Mouse (Mus musculus) liver, embryonic 13.5 days (tissue): Measurements from ENCODE around the gene Fam50a. TPM values are rescaled to one million over a fixed set of nuclear protein-coding genes. Genes with fewer than 3 reads are reported as not detected.

Experiments
- ATAC-seq: fragments of 200-750 bp; cut with Nextera tagmentation; 2 replicates; pipeline ENCODE4 v1.8.0; 2017; ENCODE audit warnings: low read depth, mild to moderate bottlenecking, moderate number of reproducible peaks, moderate library complexity
- DNase-seq: peaks from one replicate; pipeline ENCODE4 v3.0.0; 2022
- H3K27ac ChIP-seq: fragments of 300-500 bp; sonication (generic); 2 replicates; pipeline ENCODE4 v1.5.1; 2015; ENCODE audit warnings: moderate library complexity, mild to moderate bottlenecking, inconsistent platforms
- H3K27me3 ChIP-seq: fragments of 300-500 bp; sonication (generic); 2 replicates; pipeline ENCODE4 v1.6.1; 2015; ENCODE audit warnings: mild to moderate bottlenecking, inconsistent platforms
- H3K36me3 ChIP-seq: fragments of 300-500 bp; sonication (generic); 2 replicates; pipeline ENCODE4 v1.6.1; 2015; ENCODE audit warnings: mild to moderate bottlenecking, inconsistent platforms
- H3K4me1 ChIP-seq: fragments of 300-500 bp; sonication (generic); replicated peaks from 2 replicates; pipeline ENCODE4 v1.6.1; 2015; ENCODE audit warnings: inconsistent platforms
- H3K4me2 ChIP-seq: fragments of 300-500 bp; sonication (generic); 2 replicates; pipeline ENCODE4 v1.6.1; 2015; ENCODE audit warnings: inconsistent platforms, mild to moderate bottlenecking, moderate library complexity
- H3K4me3 ChIP-seq: fragments of 300-500 bp; sonication (generic); replicated peaks from 2 replicates; pipeline ENCODE4 v1.5.1; 2015; ENCODE audit warnings: mild to moderate bottlenecking, inconsistent platforms
- H3K9ac ChIP-seq: fragments of 300-500 bp; sonication (generic); 2 replicates; pipeline ENCODE4 v1.6.1; 2015; ENCODE audit warnings: mild to moderate bottlenecking, inconsistent platforms
- H3K9me3 ChIP-seq: fragments of 300-500 bp; sonication (generic); replicated peaks from 2 replicates; pipeline ENCODE4 v1.6.1; 2016; ENCODE audit warnings: inconsistent platforms
- WGBS: fragments of 180-500 bp; shearing (Covaris S2); methylation state at CpG from one replicate; pipeline ENCODE4 v1.1.7; 2015; ENCODE audit not compliant: insufficient replicate concordance; 5-methylcytosine and 5-hydroxymethylcytosine counted together
- polyA plus RNA-seq: library from polyadenylated mRNA; unstranded; fragments of >200 nt; fragmentation: Nextera tagmentation; extraction: Ambion mirVana; gene quantifications from 2 replicates; pipeline ENCODE4 v1.2.1, GENCODE M21; 2015

Fam50a gene
- polyA plus RNA-seq, 1 experiment from 2014 or later = 37.8 TPM

DNA sequence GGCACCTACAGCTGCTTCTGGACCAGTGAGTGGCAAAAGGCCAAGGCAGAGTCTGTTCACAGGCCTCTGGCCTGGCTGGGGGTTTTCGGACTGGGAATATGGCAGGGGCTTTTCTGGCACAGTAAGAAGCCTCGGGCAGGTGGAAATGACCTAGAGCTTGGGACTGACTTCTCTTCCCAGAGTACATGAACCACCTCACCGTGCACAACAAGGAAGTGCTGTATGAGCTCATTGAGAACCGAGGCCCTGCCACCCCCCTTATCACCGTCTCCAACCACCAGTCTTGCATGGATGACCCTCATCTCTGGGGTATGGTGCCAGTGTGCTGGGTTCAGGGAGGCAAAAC, 29.8 kb upstream of the Fam50a start:
- Histone ChIP-seq H3K9ac (peak overlapping the region; percentile 82), H3K4me2 (peak overlapping the region; percentile 88), H3K4me3 (peak overlapping the region; percentile 70), H3K9me3 (no peaks in the 10 kb centered on the region), H3K27me3 (no peaks in the 10 kb centered on the region), H3K4me1 (peaks cover 25% of the 10 kb centered on the region), H3K36me3 (0 out of 2 replicates have a peak, but pooled peaks cover under 1% of the 10 kb centered on the region), H3K27ac (peak overlapping the region; percentile 97)
- ATAC-seq = no peak
- no peak for DNase-seq
- WGBS = 18% methylated on average over 5 of the region's 5 CpGs

DNA sequence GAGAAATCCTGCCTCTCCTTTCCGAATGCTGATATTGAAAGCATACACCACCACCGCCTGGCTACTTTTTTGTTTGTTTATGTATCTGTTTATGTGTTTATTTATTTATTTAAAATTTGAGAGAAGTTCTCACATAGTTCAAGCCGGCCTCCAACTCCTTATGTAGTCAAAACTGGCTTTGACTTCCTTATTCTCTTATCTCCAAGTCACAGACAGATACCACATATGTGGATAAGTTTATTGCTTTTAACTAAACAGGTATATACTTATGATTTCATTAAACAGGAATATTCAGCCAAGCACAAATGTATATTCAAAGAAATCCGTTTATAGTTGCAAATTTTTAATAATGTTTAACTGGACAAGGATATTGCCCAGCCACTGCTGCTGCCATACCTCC, 19.4 kb upstream of the Fam50a start:
- Histone ChIP-seq H3K27me3 (no peaks in the 10 kb centered on the region), H3K4me1 (peaks cover 13% of the 10 kb centered on the region), H3K9ac (no peak overlapping the region), H3K9me3 (no peaks in the 10 kb centered on the region), H3K36me3 (peaks cover 4% of the 10 kb centered on the region; the same call in 1 of the 2 replicates), H3K27ac (no peak overlapping the region), H3K4me2 (no peak overlapping the region), H3K4me3 (no peak overlapping the region)
- DNase-seq = no peak
- 46% methylated on average over 4 of the region's 4 CpGs for WGBS
- no peak for ATAC-seq

DNA sequence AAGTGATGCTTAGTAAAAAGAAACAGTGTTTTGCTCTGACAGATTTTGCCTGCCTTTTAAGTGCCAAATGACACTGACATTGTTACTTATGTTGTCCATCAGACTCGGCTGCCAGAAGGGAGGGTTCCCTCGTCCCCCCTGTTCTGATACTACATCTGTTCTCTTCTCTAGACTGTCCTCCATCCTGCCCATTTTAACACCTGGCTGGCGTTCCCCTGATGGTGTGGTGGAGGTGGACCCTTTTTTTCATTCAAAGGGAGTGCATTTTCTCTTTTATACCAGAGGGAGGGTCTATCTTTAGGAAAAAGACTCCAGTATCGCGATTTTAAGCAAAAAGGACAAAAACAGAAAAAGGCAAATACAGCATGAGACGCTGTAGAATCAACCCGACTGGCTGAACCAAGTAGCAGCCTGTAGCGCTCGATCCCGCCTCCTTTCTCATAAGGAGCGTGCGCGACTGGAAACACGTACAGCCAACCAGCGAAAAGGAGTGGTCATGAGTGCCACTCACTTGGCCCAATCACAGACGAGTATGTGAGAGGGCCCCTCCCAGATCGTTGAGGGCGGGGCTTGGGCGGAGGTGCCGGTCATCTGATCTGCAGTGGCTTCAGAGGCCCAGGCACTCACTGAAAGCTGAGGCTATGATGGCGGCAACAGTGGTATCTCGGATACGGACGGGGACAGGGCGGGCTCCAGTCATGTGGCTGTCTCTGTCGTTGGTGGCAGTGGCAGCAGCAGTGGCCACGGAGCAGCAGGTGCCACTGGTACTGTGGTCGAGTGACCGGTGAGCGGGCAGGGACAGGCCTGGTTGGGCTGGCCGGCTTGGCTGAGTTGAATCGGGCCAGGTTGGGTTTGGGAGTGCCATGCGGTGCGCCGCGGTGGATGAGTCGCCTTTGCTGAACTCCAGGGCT, 16.0 kb upstream of the Fam50a start, which contains the start of gene Atp6ap1:
Gene Atp6ap1 (plus strand): TSS at position 560 of the 911 bp plus-strand sequence.
- H3K27me3 ChIP-seq = no peaks in the 10 kb centered on the region
- H3K4me1 ChIP-seq = peaks cover 22% of the 10 kb centered on the region
- no peaks in the 10 kb centered on the region for H3K9me3 ChIP-seq
- peak within 1 kb of the TSS; percentile 85 for H3K9ac ChIP-seq
- 10% methylated on average over 37 of the region's 37 CpGs for WGBS
- DNase-seq = peak; percentile 93
- H3K27ac ChIP-seq = peak within 1 kb of the TSS; percentile 85
- H3K36me3 ChIP-seq = peaks cover 24% of the 10 kb centered on the region
- peak within 1 kb of the TSS; percentile 74 for H3K4me3 ChIP-seq
- H3K4me2 ChIP-seq = peak within 1 kb of the TSS; percentile 82
- peak; percentile 96 for ATAC-seq

DNA sequence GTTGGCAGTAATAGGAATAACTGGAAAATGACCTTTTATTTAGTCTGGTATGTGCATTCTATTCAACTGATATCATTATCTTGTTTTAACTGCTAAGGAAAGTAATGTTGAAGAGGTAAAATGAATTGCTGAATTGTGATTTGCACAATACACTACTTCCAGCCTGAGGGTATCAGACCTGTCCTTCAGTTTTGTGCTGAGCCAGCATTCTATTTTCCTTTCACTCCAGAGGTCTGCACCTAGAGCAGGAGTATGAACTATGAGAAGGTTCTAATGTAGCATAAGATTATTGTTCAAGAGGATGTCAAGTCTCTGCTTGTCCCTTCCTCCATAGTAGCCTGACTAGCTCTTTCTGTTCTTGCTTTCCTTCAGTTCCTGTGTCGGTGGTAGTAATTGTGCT, 14.5 kb upstream of the Fam50a start:
- WGBS = 30% methylated on average over 1 of the region's 1 CpGs
- Histone ChIP-seq H3K4me2 (peak overlapping the region; percentile 46), H3K27me3 (no peaks in the 10 kb centered on the region), H3K36me3 (peaks cover 40% of the 10 kb centered on the region), H3K4me3 (peak overlapping the region; percentile 19; the same call in 1 of the 2 replicates), H3K4me1 (peaks cover 22% of the 10 kb centered on the region), H3K9me3 (no peaks in the 10 kb centered on the region), H3K27ac (no peak overlapping the region), H3K9ac (no peak overlapping the region; the same call in 1 of the 2 replicates)
- DNase-seq (no peak), ATAC-seq (no peak)

- peaks cover 48% of the 10 kb centered on the region for H3K36me3 ChIP-seq
- H3K27ac ChIP-seq = no peak overlapping the region
- ATAC-seq = no peak
Observed at GRCm38 (mm10) chrX:74299721-74300120, 13.1 kb upstream of the Fam50a start.

DNA sequence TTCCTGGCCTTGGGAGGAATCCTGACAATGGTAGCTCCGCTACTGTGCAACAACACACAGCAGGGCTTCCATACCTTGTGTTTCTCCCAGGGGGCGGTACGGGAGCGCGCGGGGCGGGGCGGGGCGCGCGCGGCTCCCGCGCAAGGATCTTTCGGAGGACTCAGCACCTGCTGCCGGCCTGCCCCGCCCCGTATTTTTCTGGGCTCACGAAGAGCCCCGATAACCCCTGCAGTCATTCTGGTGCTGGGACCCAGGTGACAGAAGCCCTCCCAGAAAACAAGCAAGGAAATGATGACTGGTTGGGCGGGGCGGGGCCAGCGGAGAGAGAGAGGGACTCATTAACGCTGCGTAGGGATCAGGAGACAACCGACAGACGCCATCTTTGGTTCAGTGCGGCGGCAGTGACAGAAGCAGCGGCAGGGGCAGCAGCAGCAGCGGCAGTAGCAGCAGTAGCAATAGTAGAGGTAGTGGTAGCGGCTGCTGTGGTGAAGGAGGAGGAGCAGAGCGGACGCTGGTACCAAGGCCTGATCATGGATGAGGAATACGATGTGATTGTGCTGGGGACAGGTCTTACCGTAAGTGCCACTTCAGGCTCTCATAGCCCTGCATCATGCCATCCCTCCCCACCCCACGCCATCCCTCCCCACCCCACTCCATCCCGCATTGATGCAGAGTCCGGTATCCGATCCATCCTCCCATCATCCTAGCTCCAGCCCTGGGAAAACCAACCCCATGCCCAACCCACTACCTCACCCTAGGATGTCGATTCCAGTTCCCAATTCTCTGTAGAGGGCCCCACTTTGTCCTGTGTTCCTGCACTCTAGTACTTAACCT, 7.7 kb upstream of the Fam50a start, which contains the start of gene Gdi1:
Gene Gdi1 (plus strand): TSS at position 132 of the 834 bp plus-strand sequence.
- H3K4me2 ChIP-seq = peak within 1 kb of the TSS; percentile 76
- H3K9ac ChIP-seq = peak within 1 kb of the TSS; percentile 77
- no peaks in the 10 kb centered on the region for H3K27me3 ChIP-seq
- peaks cover 77% of the 10 kb centered on the region for H3K36me3 ChIP-seq
- H3K27ac ChIP-seq = peak within 1 kb of the TSS; percentile 89
- whole genome bisulfite sequencing = 8% methylated on average over 41 of the region's 41 CpGs
- no peaks in the 10 kb centered on the region for H3K9me3 ChIP-seq
- H3K4me3 ChIP-seq = peak within 1 kb of the TSS; percentile 70
- ATAC-seq = peak; percentile 84
- H3K4me1 ChIP-seq = peaks cover 13% of the 10 kb centered on the region
- DNase-seq = peak; percentile 67

More at GRCm38 (mm10) chrX:74299721-74300120, 13.1 kb upstream of the Fam50a start:
- DNase-seq = no peak
- no peaks in the 10 kb centered on the region for H3K9me3 ChIP-seq
- no peak overlapping the region for H3K9ac ChIP-seq
- H3K4me3 ChIP-seq = no peak overlapping the region
- H3K4me2 ChIP-seq = no peak overlapping the region
- 41% methylated on average over 3 of the region's 3 CpGs for WGBS
- H3K27me3 ChIP-seq = no peaks in the 10 kb centered on the region
- H3K4me1 ChIP-seq = peaks cover 27% of the 10 kb centered on the region

DNA sequence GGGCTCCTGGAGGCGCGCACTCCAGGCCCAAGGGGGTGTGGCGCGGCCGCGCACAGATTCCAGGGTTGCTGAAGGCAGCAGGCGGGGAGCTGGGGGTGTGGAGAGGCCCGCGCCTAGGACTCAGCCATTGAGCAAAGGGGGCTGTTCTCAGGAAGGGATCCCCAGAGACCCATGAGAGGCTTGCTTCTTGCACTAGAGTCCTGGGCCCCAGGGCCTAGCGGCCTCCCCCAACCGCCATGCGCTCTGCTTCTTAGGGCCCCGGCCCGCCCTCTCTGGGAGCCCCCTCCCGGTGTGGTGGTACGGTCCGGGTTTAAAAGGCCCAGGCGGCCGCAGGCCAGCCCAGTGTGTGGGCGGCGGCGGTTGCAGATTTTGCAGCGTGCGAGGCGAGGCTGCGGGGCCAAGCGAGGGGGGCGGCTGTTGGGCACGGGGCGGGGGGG, 15.9 kb downstream of the Fam50a start, which contains the start of gene Plxna3:
Gene Plxna3 (plus strand): TSS at position 342 of the 437 bp plus-strand sequence.
- WGBS = 16% methylated on average over 29 of the region's 30 CpGs
- Histone ChIP-seq H3K27me3 (no peaks in the 10 kb centered on the region), H3K9ac (peak within 1 kb of the TSS; percentile 52), H3K4me2 (peak within 1 kb of the TSS; percentile 61), H3K9me3 (no peaks in the 10 kb centered on the region), H3K4me1 (peaks cover 27% of the 10 kb centered on the region), H3K36me3 (no peaks in the 10 kb centered on the region), H3K27ac (no peak within 1 kb of the TSS; the same call in 1 of the 2 replicates), H3K4me3 (peak within 1 kb of the TSS; percentile 48)
- DNase-seq (peak; percentile 54), ATAC-seq (peak; percentile 87)

DNA sequence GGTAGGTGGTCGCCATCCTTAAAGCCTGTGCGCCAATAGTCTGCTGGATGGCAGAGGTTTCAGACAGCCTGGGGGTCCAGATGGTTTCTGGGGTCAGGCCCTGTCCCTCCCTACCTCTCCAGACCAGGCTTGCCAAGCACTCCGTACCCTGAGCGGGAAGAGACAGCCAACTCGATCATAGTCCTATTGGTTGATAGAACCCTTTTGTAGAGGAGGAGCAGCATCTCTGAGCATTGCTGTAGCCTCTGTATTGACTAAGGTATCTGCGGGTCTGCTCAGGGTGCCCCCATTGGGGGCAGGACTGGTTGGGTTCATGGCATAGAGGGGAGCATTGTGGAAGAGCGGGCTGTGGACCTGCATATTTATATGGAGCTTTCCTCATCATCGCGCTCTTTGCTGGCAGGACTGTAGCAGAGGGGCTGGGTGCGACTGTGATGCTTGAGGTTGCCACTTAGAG, 16.4 kb downstream of the Fam50a start:
- Histone ChIP-seq H3K4me1 (peaks cover 27% of the 10 kb centered on the region), H3K27me3 (no peaks in the 10 kb centered on the region), H3K36me3 (no peaks in the 10 kb centered on the region), H3K9me3 (no peaks in the 10 kb centered on the region), H3K27ac (no peak overlapping the region), H3K4me2 (peak overlapping the region; percentile 61), H3K4me3 (peak overlapping the region; percentile 48), H3K9ac (peak overlapping the region; percentile 33; the same call in 1 of the 2 replicates)
- ATAC-seq (peak; percentile 9), DNase-seq (no peak)
- 24% methylated on average over 10 of the region's 10 CpGs for WGBS

- ATAC-seq = no peak
- WGBS = 36% methylated on average over 2 of the region's 2 CpGs
- DNase-seq = no peak
Observed at GRCm38 (mm10) chrX:74330166-74330930, 17.5 kb downstream of the Fam50a start.

More at GRCm38 (mm10) chrX:74330166-74330930, 17.5 kb downstream of the Fam50a start:
- Histone ChIP-seq H3K9ac (no peak overlapping the region), H3K4me3 (no peak overlapping the region), H3K4me2 (peak overlapping the region; percentile 61; the same call in 1 of the 2 replicates), H3K4me1 (peaks cover 27% of the 10 kb centered on the region), H3K36me3 (no peaks in the 10 kb centered on the region), H3K27me3 (no peaks in the 10 kb centered on the region), H3K27ac (no peak overlapping the region), H3K9me3 (no peaks in the 10 kb centered on the region)
